Mouse (Mus musculus): Measurements from ENCODE around the gene Sema4c.
A peak's percentile ranks its signal among the peaks of the same experiment; 100 is the strongest.

The Sema4c gene

GRCm38 (mm10) chr1:36535477-36536396 lies 22.4 kb downstream of the Sema4c start:
- no peak for DNase-seq (ENCODE audit: low read depth, low spot score)

DNA sequence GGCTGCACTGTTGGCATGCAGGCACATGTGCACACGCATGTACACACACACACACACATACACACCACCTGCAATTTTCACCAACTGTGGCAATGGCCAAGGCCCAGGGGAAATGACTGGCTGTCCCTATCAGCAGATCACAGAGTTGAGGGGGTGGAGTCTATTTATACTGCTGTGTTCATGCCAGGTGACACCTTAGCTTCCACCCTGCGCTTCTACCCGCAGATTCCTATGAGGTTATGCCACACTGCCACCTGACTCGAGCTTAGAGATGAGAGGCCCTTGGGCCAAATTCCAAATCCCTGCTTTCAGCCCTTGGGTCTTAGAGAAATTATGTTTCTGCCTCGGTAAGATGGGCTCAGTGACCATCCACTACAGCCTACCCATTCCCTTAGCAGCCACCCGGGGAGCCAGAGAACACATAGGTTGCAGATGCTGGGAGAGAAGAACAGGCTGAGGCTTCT lies 23.5 kb downstream of the Sema4c start:
- DNase-seq (ENCODE audit: low read depth, low spot score): no peak

DNA sequence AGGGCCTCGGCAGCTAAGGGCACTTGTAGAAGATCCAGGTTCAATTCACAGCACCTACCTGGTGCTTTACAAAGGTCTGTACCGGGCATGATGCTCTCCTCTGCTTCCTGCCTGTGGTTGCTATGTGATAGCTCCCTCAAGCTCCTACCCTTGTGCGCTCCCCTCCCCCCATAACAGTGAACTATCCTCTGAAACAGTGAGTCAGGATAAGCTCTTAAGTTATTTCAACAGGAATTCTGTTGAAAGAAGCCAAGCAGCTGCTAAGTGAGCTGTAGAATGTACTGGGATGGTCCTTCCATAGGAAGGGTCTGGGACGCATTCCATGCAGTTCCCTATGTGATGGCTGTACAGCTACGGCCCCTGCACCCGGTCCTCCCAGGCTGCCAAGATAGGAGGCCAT lies 24.6 kb downstream of the Sema4c start:
- no peak for DNase-seq (ENCODE audit: low read depth, low spot score)

DNA sequence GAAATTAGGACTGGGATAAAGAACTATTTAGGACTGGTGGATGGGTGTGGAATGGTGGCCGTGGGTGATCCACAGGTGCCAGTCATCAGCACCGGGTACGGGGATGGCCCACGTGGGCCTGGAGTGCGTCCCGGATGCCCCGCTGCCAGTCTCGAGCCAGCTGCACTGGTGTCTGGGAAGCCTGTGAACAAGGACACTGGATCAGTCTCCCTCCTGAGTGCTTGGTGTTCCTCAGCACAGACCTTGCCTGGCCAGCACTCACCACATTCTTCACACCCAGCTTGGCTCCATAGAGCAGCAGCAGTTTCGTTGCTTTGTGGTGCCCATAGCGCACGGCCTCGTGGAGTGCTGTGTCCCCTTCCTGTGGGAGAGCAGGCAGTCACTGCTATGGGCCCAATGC lies 26.7 kb downstream of the Sema4c start:
- DNase-seq (ENCODE audit: low read depth, low spot score): no peak

DNA sequence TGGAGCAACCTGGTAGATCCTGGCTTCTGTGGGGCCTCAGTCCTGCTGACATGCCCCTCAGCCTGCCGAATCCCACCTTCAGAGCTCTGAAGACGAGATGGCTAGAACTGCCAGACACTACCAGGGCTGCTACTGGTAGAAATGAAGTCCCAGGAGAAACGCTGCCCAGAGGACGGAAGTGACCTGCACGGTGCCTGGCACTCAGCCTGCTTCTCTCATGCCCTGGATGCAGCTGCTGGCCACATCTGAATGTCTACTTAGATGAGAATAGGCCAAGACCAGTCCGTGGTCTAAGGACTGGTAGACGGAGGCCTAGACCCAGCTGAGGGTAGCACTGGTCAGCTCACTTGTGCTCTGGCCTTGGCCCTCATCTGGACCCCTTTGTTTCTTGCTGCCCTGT lies 27.2 kb downstream of the Sema4c start:
- DNase-seq (ENCODE audit: low read depth, low spot score): no peak

GRCm38 (mm10) chr1:36530485-36530884 lies 27.7 kb downstream of the Sema4c start:
- DNase-seq (ENCODE audit: low read depth, low spot score): no peak

GRCm38 (mm10) chr1:36529875-36530274 lies 28.3 kb downstream of the Sema4c start:
- no peak for DNase-seq (ENCODE audit: low read depth, low spot score)

- DNase-seq (ENCODE audit: low read depth, low spot score): no peak
These were observed 28.9 kb downstream of the Sema4c start for GRCm38 (mm10) chr1:36529274-36529673.

GRCm38 (mm10) chr1:36528351-36528750 lies 29.8 kb downstream of the Sema4c start:
- DNase-seq (ENCODE audit: low read depth, low spot score): peak; percentile 28

DNA sequence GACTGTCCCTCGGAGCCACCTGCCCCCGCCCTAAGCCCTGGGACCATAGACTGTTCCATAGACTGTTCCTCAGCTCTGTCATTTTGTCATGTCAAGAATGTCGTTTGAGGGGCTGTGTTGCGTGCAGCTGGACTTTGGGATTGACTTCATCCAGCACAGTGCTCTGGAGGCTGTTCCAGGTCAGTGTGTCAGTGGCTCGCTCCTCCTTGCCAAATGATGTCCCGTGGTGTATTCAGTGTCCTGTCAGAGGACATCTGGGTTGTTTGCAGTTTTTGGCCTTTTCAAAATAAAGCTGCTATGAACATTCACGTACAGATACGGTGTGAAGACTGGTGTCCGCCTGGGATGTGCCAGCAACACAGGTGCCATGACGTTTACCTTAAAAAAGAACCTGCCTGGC lies 31.2 kb downstream of the Sema4c start:
- no peak for DNase-seq (ENCODE audit: low read depth, low spot score)

GRCm38 (mm10) chr1:36525774-36526173 lies 32.4 kb downstream of the Sema4c start:
- no peak for DNase-seq (ENCODE audit: low read depth, low spot score)

DNA sequence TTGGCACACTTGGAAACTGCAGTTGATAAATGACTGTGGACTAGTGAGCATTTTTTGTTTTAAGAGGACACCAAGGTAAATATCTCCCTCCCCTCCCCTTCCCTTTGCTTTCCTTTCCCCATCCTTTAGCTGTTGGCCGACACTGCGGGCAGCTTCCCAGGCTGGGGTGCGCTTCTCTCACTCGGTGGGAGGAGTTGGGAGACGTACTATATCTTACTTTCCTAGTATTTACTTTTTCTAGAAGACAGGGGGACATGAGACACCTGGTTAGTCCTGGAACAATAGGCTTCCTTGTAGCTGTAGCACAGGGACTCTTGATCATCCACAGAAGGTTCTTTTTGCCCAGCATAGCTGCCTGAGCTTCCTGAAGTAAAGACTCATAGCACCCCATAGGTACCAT lies 34.1 kb downstream of the Sema4c start:
- DNase-seq (ENCODE audit: low read depth, low spot score): no peak

DNA sequence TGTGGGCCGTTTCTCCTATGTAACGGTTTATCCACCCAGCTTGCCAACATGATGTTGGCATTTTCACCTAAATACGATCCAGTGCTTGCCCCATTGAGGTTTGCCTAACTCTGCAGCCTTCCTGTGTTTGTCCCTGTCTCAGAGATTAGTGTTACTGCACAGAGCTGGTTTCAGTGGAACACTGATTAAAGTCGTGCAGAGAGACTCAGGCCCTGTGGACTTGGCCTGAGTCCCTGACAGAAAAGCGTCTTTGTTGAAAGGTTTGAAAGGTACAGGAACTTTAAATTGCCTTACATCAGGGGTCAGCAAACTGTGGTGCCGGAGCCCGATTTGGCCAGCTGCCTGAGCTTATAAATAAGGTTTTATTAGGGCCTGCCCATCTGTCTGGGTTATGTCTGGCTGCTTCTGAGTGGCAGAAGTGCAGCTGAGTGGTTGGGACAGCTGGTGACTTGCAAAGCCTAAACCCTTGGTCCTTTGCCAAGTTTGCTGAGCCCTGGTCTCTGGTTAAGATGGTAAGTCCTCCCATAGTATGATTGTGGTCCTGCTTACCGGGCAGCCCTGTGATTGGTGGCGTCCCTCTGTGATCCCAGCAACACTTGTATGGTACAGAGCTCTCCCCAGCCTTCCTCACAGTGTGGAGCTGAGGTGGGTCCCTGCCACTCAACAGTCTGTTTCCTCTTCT lies 34.7 kb downstream of the Sema4c start:
- no peak for DNase-seq (ENCODE audit: low read depth, low spot score)

- no peak for DNase-seq (ENCODE audit: low read depth, low spot score)
These were observed 35.9 kb downstream of the Sema4c start for GRCm38 (mm10) chr1:36522210-36522609.

- DNase-seq (ENCODE audit: low read depth, low spot score): no peak
These were observed 38.5 kb downstream of the Sema4c start for GRCm38 (mm10) chr1:36519626-36520025.

GRCm38 (mm10) chr1:36518259-36518658 lies 39.9 kb downstream of the Sema4c start:
- no peak for DNase-seq (ENCODE audit: low read depth, low spot score)

GRCm38 (mm10) chr1:36513718-36514117 lies 44.4 kb downstream of the Sema4c start:
- no peak for DNase-seq (ENCODE audit: low read depth, low spot score)

DNA sequence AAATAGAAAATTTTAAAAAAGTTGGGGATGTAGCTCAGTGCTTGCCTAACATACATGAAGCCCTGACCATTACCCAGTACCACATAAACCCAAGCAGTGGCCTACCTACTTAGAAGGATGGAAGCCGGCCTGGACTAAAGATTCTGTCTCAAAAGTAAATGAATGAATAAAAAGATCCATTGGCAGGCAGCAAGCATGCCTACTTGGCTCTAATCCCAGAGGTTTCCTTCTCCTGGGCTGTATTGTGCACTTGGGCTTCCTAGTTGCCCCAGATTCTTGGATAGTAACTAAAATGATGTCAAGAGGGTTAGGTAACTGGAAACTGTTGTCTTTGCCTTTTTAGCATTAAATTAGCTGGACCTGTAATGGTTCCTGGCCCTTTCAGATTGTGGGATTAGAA lies 44.8 kb downstream of the Sema4c start:
- no peak for DNase-seq (ENCODE audit: low read depth, low spot score)

DNA sequence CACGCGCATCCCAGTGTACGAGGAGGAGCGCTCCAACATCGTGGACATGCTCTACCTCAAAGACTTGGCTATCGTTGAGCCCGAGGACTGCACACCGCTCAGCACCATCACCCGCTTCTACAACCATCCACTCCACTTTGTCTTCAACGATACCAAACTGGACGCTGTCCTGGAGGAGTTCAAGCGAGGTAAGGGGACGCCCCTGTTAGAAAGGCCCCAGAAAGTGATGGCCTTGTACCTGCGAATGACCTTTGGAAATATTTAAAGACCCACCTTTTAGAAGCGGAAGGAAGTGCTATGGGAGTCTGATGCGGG lies 45.2 kb downstream of the Sema4c start:
- DNase-seq (ENCODE audit: low read depth, low spot score): no peak

GRCm38 (mm10) chr1:36512089-36512965 lies 45.8 kb downstream of the Sema4c start:
- DNase-seq (ENCODE audit: low read depth, low spot score): peak; percentile 34

DNA sequence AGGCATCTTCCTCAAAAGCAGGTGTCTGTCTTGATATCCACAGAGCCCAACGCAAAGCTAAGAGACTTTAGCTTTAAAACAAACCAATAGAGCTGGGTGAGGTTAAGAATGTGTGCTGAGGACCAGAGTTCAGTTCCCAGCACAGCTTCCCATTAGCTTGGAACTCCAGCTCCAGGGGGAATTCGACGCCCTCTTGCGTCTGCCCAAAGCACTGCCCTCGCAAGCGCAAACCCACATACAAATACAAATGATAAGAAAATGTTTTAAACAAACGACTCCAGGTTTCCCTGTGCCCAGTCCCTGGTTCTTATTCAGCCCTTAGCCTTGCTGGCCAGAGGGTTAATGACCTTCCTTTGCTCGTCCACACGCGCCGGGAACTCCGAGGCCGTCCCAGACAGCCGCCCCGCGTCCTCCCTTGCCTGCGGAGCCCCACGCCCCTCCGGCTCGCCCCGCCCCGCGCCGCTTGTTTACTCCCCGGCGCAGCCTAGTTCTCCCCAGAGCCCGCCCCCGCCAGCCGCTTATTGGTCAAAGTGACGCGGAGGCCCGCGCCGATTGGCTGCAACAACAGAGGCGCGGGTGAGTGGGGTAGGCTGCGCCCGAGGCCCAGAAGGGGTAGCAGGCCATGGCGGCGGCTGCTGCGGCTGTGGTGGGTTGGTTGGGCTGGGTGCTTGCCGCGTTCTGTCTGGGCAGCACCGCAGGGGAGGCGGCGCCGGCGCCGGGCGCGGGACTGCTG lies 46.7 kb downstream of the Sema4c start, which contains the start of gene Cnnm3:
Gene Cnnm3 (plus strand): TSS at position 579 of the 733 bp plus-strand sequence.
- DNase-seq (ENCODE audit: low read depth, low spot score): peak; percentile 93

Data from brain, embryonic 18.5 days (tissue).